ENCODE assay signal across 10 mouse cellular contexts in genomic region chr4:152276389-152277347, GRCm38 (mm10). TPM values are rescaled to one million over a fixed set of nuclear protein-coding genes. Genes with fewer than 3 reads are reported as not detected.
DNase-seq lines count a peak whose midpoint lies in the region; ATAC-seq and TF ChIP-seq lines count a peak whose summit lies in the region.
"Had no signal": no experiment of that assay in that cellular context is flagged by ENCODE, and none has a peak within 500 bp of the region (broad histone marks: within the 10 kb centered on the region; RNA-seq: fewer than 3 reads in every experiment).

No protein-coding gene starts in this region.

- H3K9me3 ChIP-seq in hindbrain, postnatal 0 days (ENCODE audit: low read length) = no peaks in the 10 kb centered on the region
- no peaks in the 10 kb centered on the region for H3K9me3 ChIP-seq in hindbrain, embryonic 14.5 days (ENCODE audit: control insufficient read depth, low read length)
- no peaks in the 10 kb centered on the region for H3K9me3 ChIP-seq in neural tube, embryonic 15.5 days (replicated peaks)
- H3K9me3 ChIP-seq: liver, embryonic 13.5 days had no signal

- no peak overlapping the region for H3K27ac ChIP-seq in hindbrain, postnatal 0 days
- no peak overlapping the region for H3K27ac ChIP-seq in hindbrain, embryonic 14.5 days
- no peak overlapping the region for H3K27ac ChIP-seq in neural tube, embryonic 15.5 days (replicated peaks)
- H3K27ac ChIP-seq: liver, embryonic 13.5 days had no signal

- peaks cover 10% of the 10 kb centered on the region for H3K4me1 ChIP-seq in hindbrain, postnatal 0 days (ENCODE audit: insufficient read depth, low read length)
- H3K4me1 ChIP-seq in hindbrain, embryonic 14.5 days (replicated peaks; ENCODE audit: control insufficient read depth, insufficient read depth, low read length) = peaks cover 11% of the 10 kb centered on the region; the same call in 1 of the 2 replicates
- H3K4me1 ChIP-seq in neural tube, embryonic 15.5 days = peaks cover 50% of the 10 kb centered on the region

- no peak overlapping the region for H3K9ac ChIP-seq in hindbrain, postnatal 0 days (replicated peaks; ENCODE audit: low read length)
- no peak overlapping the region for H3K9ac ChIP-seq in hindbrain, embryonic 14.5 days
- no peak overlapping the region for H3K9ac ChIP-seq in neural tube, embryonic 15.5 days (replicated peaks)
- H3K9ac ChIP-seq: liver, embryonic 13.5 days had no signal

- 0 out of 2 replicates have a peak, but pooled peaks cover 10% of the 10 kb centered on the region for H3K36me3 ChIP-seq in hindbrain, postnatal 0 days (ENCODE audit: insufficient read depth, low read length)
- peaks cover 19% of the 10 kb centered on the region; the same call in 1 of the 2 replicates for H3K36me3 ChIP-seq in hindbrain, embryonic 14.5 days (replicated peaks; ENCODE audit: control insufficient read depth, insufficient read depth)
- H3K36me3 ChIP-seq in neural tube, embryonic 15.5 days = peaks cover 15% of the 10 kb centered on the region
- H3K36me3 ChIP-seq: liver, embryonic 13.5 days had no signal

- 52% methylated on average over 10 of the region's 10 CpGs for WGBS in hindbrain, postnatal 0 days
- 58% methylated on average over 10 of the region's 10 CpGs for WGBS in hindbrain, embryonic 14.5 days
- 55% methylated on average over 10 of the region's 10 CpGs for WGBS in neural tube, embryonic 15.5 days

- no peak overlapping the region for H3K4me3 ChIP-seq in hindbrain, postnatal 0 days (ENCODE audit: low read length)
- H3K4me3 ChIP-seq in hindbrain, embryonic 14.5 days (replicated peaks; ENCODE audit: low read length) = no peak overlapping the region
- no peak overlapping the region; the same call in 1 of the 2 replicates for H3K4me3 ChIP-seq in neural tube, embryonic 15.5 days (replicated peaks)
- H3K4me3 ChIP-seq: liver, embryonic 13.5 days had no signal

- no peak overlapping the region for H3K4me2 ChIP-seq in hindbrain, postnatal 0 days (ENCODE audit: low read depth, low read length)
- H3K4me2 ChIP-seq in hindbrain, embryonic 14.5 days (replicated peaks) = no peak overlapping the region
- H3K4me2 ChIP-seq in neural tube, embryonic 15.5 days = no peak overlapping the region
- H3K4me2 ChIP-seq: liver, embryonic 13.5 days had no signal

- peak; percentile 51 for DNase-seq in hindbrain, postnatal 0 days (ENCODE audit: low spot score)
- DNase-seq in hindbrain, embryonic 14.5 days (ENCODE audit: low spot score) = no peak
- peak; percentile 63 for DNase-seq in neural tube, embryonic 10.5 days (ENCODE audit: extremely low spot score, low spot score)
- peak; percentile 79 for DNase-seq in cerebellum, adult 9-10 months
- DNase-seq in testis, postnatal 10 days (ENCODE audit: low spot score) = peak; percentile 72
- no peak for DNase-seq in layer of hippocampus, postnatal 36 days
- no peak for DNase-seq in gastrocnemius, postnatal 4 days (ENCODE audit: low spot score in 2 of 2)
- DNase-seq: liver, embryonic 13.5 days had no signal

- peak; percentile 88 for TF ChIP-seq CTCF in hindbrain, postnatal 0 days (IDR thresholded peaks at IDR 0.05; ENCODE audit: low read depth)

- H3K27me3 ChIP-seq in hindbrain, postnatal 0 days (ENCODE audit: insufficient read depth, low read length) = peaks cover 12% of the 10 kb centered on the region
- H3K27me3 ChIP-seq in hindbrain, embryonic 14.5 days (ENCODE audit: control insufficient read depth, insufficient read depth, low read length) = peaks cover 69% of the 10 kb centered on the region
- peaks cover 50% of the 10 kb centered on the region for H3K27me3 ChIP-seq in neural tube, embryonic 15.5 days (replicated peaks)

- no peak for ATAC-seq in hindbrain, postnatal 0 days
- ATAC-seq in hindbrain, embryonic 14.5 days (ENCODE audit: low FRiP score) = no peak
- ATAC-seq in neural tube, embryonic 15.5 days (ENCODE audit: low FRiP score) = no peak

RNA-seq across cellular contexts. Expression of gene Gpr153, which starts 2.6 kb away (rescaled TPM):
- total RNA-seq in hindbrain, postnatal 0 days (2014; rRNA removed) = 167 and 170 TPM in 2 replicates
- polyA plus RNA-seq in hindbrain, postnatal 0 days (2015; fragmentation: Nextera tagmentation; extraction: Ambion mirVana) = 17.1 and 19.0 TPM in 2 replicates
- 23.1 and 27.8 TPM in 2 replicates for polyA plus RNA-seq in hindbrain, embryonic 14.5 days (2014; fragmentation: Nextera tagmentation; extraction: Ambion mirVana)
- 17.7 and 20.8 TPM in 2 replicates for polyA plus RNA-seq in neural tube, embryonic 15.5 days (2015; fragmentation: Nextera tagmentation; extraction: Ambion mirVana)
- total RNA-seq in layer of hippocampus, postnatal 36 days (2021) = 1 to 10 TPM; 5.3 to 6.1 TPM
- total RNA-seq in gastrocnemius, postnatal 4 days (2021) = 10 to 100 TPM; 47.5 to 49.4 TPM

RNA-seq across cellular contexts. Expression of gene Hes3, which starts 14.8 kb away (rescaled TPM):
- total RNA-seq in hindbrain, postnatal 0 days (2014; rRNA removed) = 0.26 and 0.40 TPM in 2 replicates
- 0.15 and 0.19 TPM in 2 replicates for polyA plus RNA-seq in hindbrain, postnatal 0 days (2015; fragmentation: Nextera tagmentation; extraction: Ambion mirVana)
- polyA plus RNA-seq in hindbrain, embryonic 14.5 days (2014; fragmentation: Nextera tagmentation; extraction: Ambion mirVana) = 0.24 and 1.2 TPM in 2 replicates
- polyA plus RNA-seq in neural tube, embryonic 15.5 days (2015; fragmentation: Nextera tagmentation; extraction: Ambion mirVana) = 0.19 and 0.29 TPM in 2 replicates
- total RNA-seq in layer of hippocampus, postnatal 36 days (2021) = not detected
- not detected for total RNA-seq in gastrocnemius, postnatal 4 days (2021)
- total RNA-seq: heart, postnatal 14 days had no signal
- polyA plus RNA-seq: liver, embryonic 13.5 days had no signal

RNA-seq across cellular contexts. Expression of gene Icmt, which starts 20.4 kb away (rescaled TPM):
- total RNA-seq in hindbrain, postnatal 0 days (2014; rRNA removed) = 35.3 and 42.6 TPM in 2 replicates
- 15.9 and 16.4 TPM in 2 replicates for polyA plus RNA-seq in hindbrain, postnatal 0 days (2015; fragmentation: Nextera tagmentation; extraction: Ambion mirVana)
- polyA plus RNA-seq in hindbrain, embryonic 14.5 days (2014; fragmentation: Nextera tagmentation; extraction: Ambion mirVana) = 20.6 and 22.8 TPM in 2 replicates
- 20.0 and 21.1 TPM in 2 replicates for polyA plus RNA-seq in neural tube, embryonic 15.5 days (2015; fragmentation: Nextera tagmentation; extraction: Ambion mirVana)
- 10 to 100 TPM; 43.9 to 44.7 TPM for total RNA-seq in layer of hippocampus, postnatal 36 days (2021)
- 10 to 100 TPM; 21.3 to 26.0 TPM for total RNA-seq in gastrocnemius, postnatal 4 days (2021)

RNA-seq across cellular contexts. Expression of gene Rnf207, which starts 42.1 kb away (rescaled TPM):
- 5.7 and 7.7 TPM in 2 replicates for total RNA-seq in hindbrain, postnatal 0 days (2014; rRNA removed)
- polyA plus RNA-seq in hindbrain, postnatal 0 days (2015; fragmentation: Nextera tagmentation; extraction: Ambion mirVana) = 6.6 and 6.9 TPM in 2 replicates
- polyA plus RNA-seq in hindbrain, embryonic 14.5 days (2014; fragmentation: Nextera tagmentation; extraction: Ambion mirVana) = 5.6 and 6.9 TPM in 2 replicates
- 7.8 and 12.4 TPM in 2 replicates for polyA plus RNA-seq in neural tube, embryonic 15.5 days (2015; fragmentation: Nextera tagmentation; extraction: Ambion mirVana)
- 1 to 10 TPM; 4.7 to 6.1 TPM for total RNA-seq in layer of hippocampus, postnatal 36 days (2021)
- total RNA-seq in gastrocnemius, postnatal 4 days (2021) = under 1 TPM in 1 of 2 experiments, not detected in 1; 0.32 TPM

RNA-seq across cellular contexts. Expression of gene Rpl22, which starts 48.9 kb away (rescaled TPM):
- total RNA-seq in hindbrain, postnatal 0 days (2014; rRNA removed) = 164 and 185 TPM in 2 replicates
- 156 and 176 TPM in 2 replicates for polyA plus RNA-seq in hindbrain, postnatal 0 days (2015; fragmentation: Nextera tagmentation; extraction: Ambion mirVana)
- 154 and 178 TPM in 2 replicates for polyA plus RNA-seq in hindbrain, embryonic 14.5 days (2014; fragmentation: Nextera tagmentation; extraction: Ambion mirVana)
- polyA plus RNA-seq in neural tube, embryonic 15.5 days (2015; fragmentation: Nextera tagmentation; extraction: Ambion mirVana) = 148 and 190 TPM in 2 replicates
- 100 to 1,000 TPM; 203 TPM for total RNA-seq in layer of hippocampus, postnatal 36 days (2021)
- 100 to 1,000 TPM; 405 to 428 TPM for total RNA-seq in gastrocnemius, postnatal 4 days (2021)

Comparison
In these comparisons a context has a peak if more than half of its experiments do, and no peak if none do; other contexts are left out.
1. DNase-seq: peak in hindbrain, postnatal 0 days (single experiment), neural tube, embryonic 10.5 days (single experiment), cerebellum, adult 9-10 months (single experiment) and testis, postnatal 10 days (single experiment); none in hindbrain, embryonic 14.5 days (single experiment), layer of hippocampus, postnatal 36 days (0 of 2) and gastrocnemius, postnatal 4 days (0 of 2).
2. RNA of gene Gpr153, which starts 2.6 kb away (total RNA-seq): 167 to 170 TPM in hindbrain, postnatal 0 days and 47.5 to 49.4 TPM in gastrocnemius, postnatal 4 days; 5.3 to 6.1 TPM in layer of hippocampus, postnatal 36 days; every median in the first group is over 4 times any median in the second.